Mouse (Mus musculus) lung, postnatal 0 days (tissue): ENCODE measurements around the gene Specc1.

Experiments used
- CTCF ChIP-seq: IDR thresholded peaks from 2 replicates; pipeline ENCODE4 v1.5.1; 2016; ENCODE audit warnings: antibody characterized with exemption, mild to moderate bottlenecking
- EP300 ChIP-seq: IDR thresholded peaks from 2 replicates; pipeline ENCODE4 v1.6.1; 2016; ENCODE audit warnings: antibody characterized with exemption, mild to moderate bottlenecking, control low read depth

DNA sequence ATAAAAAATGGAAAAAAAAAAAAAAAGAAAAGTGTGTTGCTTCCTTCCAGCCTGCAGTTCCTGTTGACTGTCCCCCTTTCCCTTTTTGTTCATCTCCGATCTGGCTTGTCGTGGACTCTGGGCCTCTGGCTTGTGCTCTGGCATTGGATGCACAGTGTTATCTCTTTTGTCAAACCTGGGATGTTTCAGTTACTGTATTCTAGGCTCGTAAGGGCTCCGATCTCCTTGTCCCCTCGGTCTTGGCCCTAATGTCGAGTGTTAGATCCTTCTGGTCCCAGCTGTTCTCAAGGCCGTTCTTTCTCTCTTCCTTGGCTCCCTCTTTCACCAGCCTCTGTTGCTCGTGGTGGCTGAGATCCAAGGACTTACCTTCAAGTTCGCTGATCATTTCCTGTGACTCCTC lies 26.3 kb downstream of the Specc1 start:
- no peak for TF ChIP-seq CTCF
- TF ChIP-seq EP300, result no peak
